Mouse (Mus musculus): ENCODE results near the gene Hecw1.
"Not testable (repeated sequence)": the region's sequence is repeated elsewhere in the genome, so short reads cannot be mapped to it uniquely, and the experiment has no call there.

Gene Hecw1

GRCm38 (mm10) chr13:14327252-14327651 is 195.8 kb downstream of the Hecw1 start:
- DNase-seq = no peak

GRCm38 (mm10) chr13:14306617-14307016 is 216.4 kb downstream of the Hecw1 start:
- peak in 1 of 2 experiments; percentile 12 for DNase-seq

GRCm38 (mm10) chr13:14304103-14304502 is 218.9 kb downstream of the Hecw1 start:
- DNase-seq = no peak

- no peak for DNase-seq
Measured at GRCm38 (mm10) chr13:14302921-14303320, 220.1 kb downstream of the Hecw1 start.

GRCm38 (mm10) chr13:14290016-14290415 is 233.0 kb downstream of the Hecw1 start:
- DNase-seq = no peak

- no peak for DNase-seq
Measured at GRCm38 (mm10) chr13:14271476-14271875, 251.6 kb downstream of the Hecw1 start.

GRCm38 (mm10) chr13:14260939-14261338 is 262.1 kb downstream of the Hecw1 start:
- DNase-seq = not testable (repeated sequence)

GRCm38 (mm10) chr13:14245946-14246345 is 277.1 kb downstream of the Hecw1 start:
- DNase-seq = no peak

- no peak for DNase-seq
Measured at GRCm38 (mm10) chr13:14179669-14180068, 343.4 kb downstream of the Hecw1 start.

GRCm38 (mm10) chr13:14177989-14178388 is 345.0 kb downstream of the Hecw1 start:
- DNase-seq = peak in 1 of 2 experiments; percentile 4

All from kidney, postnatal 36 days (tissue).